ENCODE assay signal across 7 mouse cellular contexts in genomic region chr14:62389064-62389728, GRCm38 (mm10).
DNase-seq lines count a peak whose midpoint lies in the region; ATAC-seq and TF ChIP-seq lines count a peak whose summit lies in the region.

No protein-coding gene starts in this region.

- peaks cover 4% of the 10 kb centered on the region; the same call in 1 of the 2 replicates for H3K4me1 ChIP-seq in spleen, adult 2 months (ENCODE audit: control insufficient read depth, insufficient read depth, insufficient read length)
- peaks cover 41% of the 10 kb centered on the region for H3K4me1 ChIP-seq in forebrain, embryonic 13.5 days

- TF ChIP-seq CTCF in spleen, adult 2 months (IDR thresholded peaks at IDR 0.05; ENCODE audit: extremely low read depth, insufficient read depth, insufficient read length, insufficient replicate concordance) = no peak

- no peaks in the 10 kb centered on the region for H3K9me3 ChIP-seq in forebrain, embryonic 13.5 days (replicated peaks)

- H3K27ac ChIP-seq in spleen, adult 2 months (ENCODE audit: insufficient read depth, low read length) = no peak overlapping the region
- H3K27ac ChIP-seq in forebrain, embryonic 13.5 days = peak overlapping the region; percentile 96

- peak in 1 of 2 experiments; percentile 6 for DNase-seq in spleen, adult 2 months (ENCODE audit: low read depth in 1 of 2, low spot score in 2 of 2)
- no peak for DNase-seq in spleen, adult 12 weeks (ENCODE audit: low spot score)
- DNase-seq in left cerebral cortex, adult 11 months (ENCODE audit: low spot score) = peak; percentile 28
- peak; percentile 44 for DNase-seq in right cerebral cortex, postnatal 14 days
- DNase-seq in adrenal gland, adult 18-20 months (ENCODE audit: low spot score in 2 of 2) = no peak
- no peak for DNase-seq in gastrocnemius, postnatal 25 days

- 26% methylated on average over 6 of the region's 6 CpGs for WGBS in spleen, adult 2 months
- 17% methylated on average over 6 of the region's 6 CpGs for WGBS in forebrain, embryonic 13.5 days

- H3K9ac ChIP-seq in forebrain, embryonic 13.5 days = peak overlapping the region; percentile 12; the same call in 1 of the 2 replicates

- H3K4me3 ChIP-seq in spleen, adult 2 months (ENCODE audit: extremely low read depth, insufficient read depth, insufficient read length) = peak overlapping the region; percentile 41; the same call in 1 of the 2 replicates
- 0 out of 2 replicates have a peak overlapping the region, but pooled peaks have one; percentile 3 for H3K4me3 ChIP-seq in forebrain, embryonic 13.5 days

- H3K27me3 ChIP-seq in spleen, adult 2 months (ENCODE audit: control insufficient read depth, insufficient read depth, low read length) = no peaks in the 10 kb centered on the region
- H3K27me3 ChIP-seq in forebrain, embryonic 13.5 days = no peaks in the 10 kb centered on the region

- H3K4me2 ChIP-seq in forebrain, embryonic 13.5 days = peak overlapping the region; percentile 35

- no peaks in the 10 kb centered on the region for H3K36me3 ChIP-seq in spleen, adult 2 months (ENCODE audit: control insufficient read depth, insufficient read depth, low read length)
- no peaks in the 10 kb centered on the region for H3K36me3 ChIP-seq in forebrain, embryonic 13.5 days (ENCODE audit: poor library complexity, severe bottlenecking)

- no peak for TF ChIP-seq POLR2A in spleen, adult 2 months (IDR thresholded peaks at IDR 0.05; ENCODE audit: low read depth, low read length)

- peak; percentile 94 for ATAC-seq in forebrain, embryonic 13.5 days

Comparison
In these comparisons a context has a peak if more than half of its experiments do, and no peak if none do; other contexts are left out.
1. DNase-seq: peak in left cerebral cortex, adult 11 months (single experiment) and right cerebral cortex, postnatal 14 days (single experiment); none in spleen, adult 12 weeks (single experiment), adrenal gland, adult 18-20 months (0 of 2) and gastrocnemius, postnatal 25 days (single experiment).